Mouse (Mus musculus): ENCODE measurements at regions not wholly inside any gene's neighbourhood (a gene's known extent, or its start where the extent isn't known, plus 50 kb on each side); places are given as distances from the start of the nearest gene placed in this dataset.

DNA sequence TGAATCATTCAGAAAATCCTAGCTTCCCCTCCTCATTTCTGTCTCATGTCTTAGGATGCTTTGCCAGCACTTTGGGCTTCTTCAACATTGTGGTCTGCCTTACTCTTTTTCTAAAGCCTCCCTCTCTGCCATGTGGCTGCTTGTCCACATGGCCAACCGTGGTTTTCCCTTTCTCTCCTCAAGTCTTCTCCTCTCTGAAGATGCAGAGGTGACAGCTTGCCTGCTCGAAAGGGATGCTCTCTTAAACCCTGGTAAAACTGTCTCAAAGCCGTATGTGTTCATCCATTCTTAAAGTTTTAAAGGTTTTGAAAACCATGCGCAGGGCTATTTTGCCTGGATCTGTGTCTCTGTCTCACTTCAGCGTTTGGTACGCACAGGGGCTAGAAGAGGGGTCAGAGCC is 123.4 kb upstream of the Dapk1 start:
- TF ChIP-seq CTCF (IDR thresholded peaks at IDR 0.05; ENCODE audit: low read depth) (no peak), EP300 (IDR thresholded peaks at IDR 0.05; ENCODE audit: low read depth) (no peak)

All from liver, postnatal 0 days (tissue).